Mouse (Mus musculus): ENCODE results near the gene Il1rl2. TPM values are rescaled to one million over a fixed set of nuclear protein-coding genes. Genes with fewer than 3 reads are reported as not detected.

The Il1rl2 gene
- total RNA-seq, 2 experiments from 2014 or later = 3.8 to 4.9 TPM

Other genes starting within 250 kb of the Il1rl2 start
- gene Il1r1, start 99.5 kb upstream of the Il1rl2 start, total RNA-seq (2021) = 1 to 10 TPM; 6.9 to 7.4 TPM
- gene Il1rl1, start 105.0 kb downstream of the Il1rl2 start, total RNA-seq (2021) = 1 to 10 TPM; 2.0 to 2.7 TPM
- 1 to 10 TPM; 1.4 to 2.0 TPM for gene Il18r1, start 140.9 kb downstream of the Il1rl2 start, total RNA-seq (2021)
- gene Il18rap, start 190.8 kb downstream of the Il1rl2 start, total RNA-seq (2021) = under 1 TPM; 0.07 to 0.17 TPM

All from heart, postnatal 14 days (tissue).